Mouse (Mus musculus) C2C12 (cell line): ENCODE measurements at regions not wholly inside any gene's neighbourhood (a gene's known extent, or its start where the extent isn't known, plus 50 kb on each side); places are given as distances from the start of the nearest gene placed in this dataset.

Experiments used
- H3K27me3 ChIP-seq: one replicate; pipeline ENCODE4 v1.6.1; 2011; ENCODE audit not compliant: control insufficient read depth, insufficient read depth, insufficient read length
- H3K36me3 ChIP-seq: one replicate; pipeline ENCODE4 v1.6.1; 2011; ENCODE audit not compliant: control insufficient read depth, insufficient read depth
- H3K4me3 ChIP-seq: one replicate; pipeline ENCODE4 v1.5.1; 2011; ENCODE audit warnings: mild to moderate bottlenecking, control low read depth; ENCODE audit not compliant: poor library complexity, insufficient read depth, severe bottlenecking
- H3K79me2 ChIP-seq: one replicate; pipeline ENCODE4 v1.6.1; 2011; ENCODE audit not compliant: control insufficient read depth, insufficient read depth
- H3K79me3 ChIP-seq: one replicate; pipeline ENCODE4 v1.6.1; 2011; ENCODE audit warnings: low read depth, control low read depth
- H3ac ChIP-seq: one replicate; pipeline ENCODE3; 2011; ENCODE audit warnings: low read depth; ENCODE audit not compliant: control insufficient read depth, insufficient read length
- CEBPB ChIP-seq: IDR thresholded peaks from one replicate; pipeline ENCODE4 v1.6.1; 2011; ENCODE audit warnings: low read depth, mild to moderate bottlenecking, control low read depth, moderate library complexity
- CTCF ChIP-seq: IDR thresholded peaks from one replicate; pipeline ENCODE4 v1.5.1; 2011; ENCODE audit not compliant: control insufficient read depth, insufficient read depth, insufficient read length
- FOSL1 ChIP-seq: IDR thresholded peaks from one replicate; pipeline ENCODE4 v1.8.0; 2011; ENCODE audit warnings: mild to moderate bottlenecking, low read length; ENCODE audit not compliant: poor library complexity, insufficient read depth, severe bottlenecking
- MAX ChIP-seq: IDR thresholded peaks from one replicate; pipeline ENCODE4 v1.6.1; 2011; ENCODE audit warnings: mild to moderate bottlenecking, control low read depth
- MYOD1 ChIP-seq: IDR thresholded peaks from one replicate; pipeline ENCODE4 v1.6.1; 2011; ENCODE audit warnings: low read depth; ENCODE audit not compliant: control insufficient read depth, insufficient read length
- MYOG ChIP-seq: IDR thresholded peaks from one replicate; pipeline ENCODE4 v1.6.1; 2011; ENCODE audit not compliant: control insufficient read depth, insufficient read length; ENCODE audit errors: extremely low read depth
- USF1 ChIP-seq: IDR thresholded peaks from one replicate; pipeline ENCODE4 v1.6.1; 2011; ENCODE audit warnings: low read depth, mild to moderate bottlenecking, control low read depth, moderate library complexity

GRCm38 (mm10) chr16:76225587-76226226, 147.9 kb downstream of the Nrip1 start:
- no peak overlapping the region for H3ac ChIP-seq
- no peaks in the 10 kb centered on the region for H3K79me3 ChIP-seq
- no peak overlapping the region for H3K4me3 ChIP-seq
- H3K27me3 ChIP-seq = no peaks in the 10 kb centered on the region
- H3K36me3 ChIP-seq = no peaks in the 10 kb centered on the region
- H3K79me2 ChIP-seq = no peaks in the 10 kb centered on the region
- TF ChIP-seq MAX (no peak), MYOG (no peak), MYOD1 (no peak), CEBPB (no peak), FOSL1 (no peak), CTCF (no peak), USF1 (no peak)

GRCm38 (mm10) chr16:76224901-76225586, 148.6 kb downstream of the Nrip1 start:
- H3K36me3 ChIP-seq = no peaks in the 10 kb centered on the region
- no peaks in the 10 kb centered on the region for H3K27me3 ChIP-seq
- H3K79me2 ChIP-seq = no peaks in the 10 kb centered on the region
- TF ChIP-seq MYOD1 (no peak), MAX (no peak), USF1 (no peak), CTCF (no peak), MYOG (no peak), CEBPB (no peak), FOSL1 (no peak)
- H3K79me3 ChIP-seq = no peaks in the 10 kb centered on the region
- H3K4me3 ChIP-seq = no peak overlapping the region
- H3ac ChIP-seq = no peak overlapping the region

GRCm38 (mm10) chr16:76223716-76224115, 149.9 kb downstream of the Nrip1 start:
- Histone ChIP-seq H3K36me3 (no peaks in the 10 kb centered on the region), H3K4me3 (no peak overlapping the region), H3K27me3 (no peaks in the 10 kb centered on the region), H3K79me3 (no peaks in the 10 kb centered on the region), H3ac (no peak overlapping the region), H3K79me2 (no peaks in the 10 kb centered on the region)
- TF ChIP-seq CEBPB (no peak), USF1 (no peak), MYOG (no peak), CTCF (no peak), MYOD1 (no peak), MAX (no peak), FOSL1 (no peak)

GRCm38 (mm10) chr16:76222960-76223359, 150.7 kb downstream of the Nrip1 start:
- Histone ChIP-seq H3K79me2 (no peaks in the 10 kb centered on the region), H3K4me3 (no peak overlapping the region), H3ac (no peak overlapping the region), H3K27me3 (no peaks in the 10 kb centered on the region), H3K79me3 (no peaks in the 10 kb centered on the region), H3K36me3 (no peaks in the 10 kb centered on the region)
- TF ChIP-seq MAX (no peak), MYOD1 (no peak), CEBPB (no peak), MYOG (no peak), FOSL1 (no peak), USF1 (no peak), CTCF (no peak)

GRCm38 (mm10) chr16:76220466-76220865, 153.2 kb downstream of the Nrip1 start:
- Histone ChIP-seq H3ac (no peak overlapping the region), H3K27me3 (no peaks in the 10 kb centered on the region), H3K36me3 (no peaks in the 10 kb centered on the region), H3K79me2 (no peaks in the 10 kb centered on the region), H3K4me3 (no peak overlapping the region), H3K79me3 (no peaks in the 10 kb centered on the region)
- no peak for TF ChIP-seq CEBPB
- no peak for TF ChIP-seq MYOD1
- TF ChIP-seq MYOG = no peak
- no peak for TF ChIP-seq MAX
- TF ChIP-seq CTCF = no peak
- TF ChIP-seq USF1 = no peak
- TF ChIP-seq FOSL1 = no peak

- Histone ChIP-seq H3K4me3 (no peak overlapping the region), H3ac (no peak overlapping the region), H3K79me3 (no peaks in the 10 kb centered on the region), H3K79me2 (no peaks in the 10 kb centered on the region), H3K27me3 (no peaks in the 10 kb centered on the region), H3K36me3 (no peaks in the 10 kb centered on the region)
- TF ChIP-seq FOSL1 (no peak), MYOD1 (no peak), CTCF (no peak), MYOG (no peak), MAX (no peak), USF1 (no peak), CEBPB (no peak)
These were observed 154.4 kb downstream of the Nrip1 start for GRCm38 (mm10) chr16:76219233-76219632.
